Mouse (Mus musculus) intestine, embryonic 14.5 days (tissue): ENCODE measurements around the gene Casp7. TPM values are rescaled to one million over a fixed set of nuclear protein-coding genes. Genes with fewer than 3 reads are reported as not detected.

ENCODE experiments used
- polyA plus RNA-seq: library from polyadenylated mRNA; unstranded; fragments of >200 nt; fragmentation: Nextera tagmentation; extraction: Ambion mirVana; gene quantifications from 2 replicates; pipeline ENCODE4 v1.2.1, GENCODE M21; 2014

The Casp7 gene
- polyA plus RNA-seq, 1 experiment from 2014 or later: 27.1 TPM

Other genes starting within 250 kb of the Casp7 start
- 26.7 and 27.8 TPM in 2 replicates for gene Habp2, start 110.0 kb upstream of the Casp7 start, polyA plus RNA-seq
- gene Nrap, start 7.1 kb upstream of the Casp7 start, polyA plus RNA-seq: 0.26 and 0.27 TPM in 2 replicates
- gene Plekhs1, start 64.5 kb downstream of the Casp7 start, polyA plus RNA-seq: 0.31 TPM in 2 replicates
- 23.9 and 26.0 TPM in 2 replicates for gene Dclre1a, start 151.1 kb downstream of the Casp7 start, polyA plus RNA-seq
- gene Nhlrc2, start 151.1 kb downstream of the Casp7 start, polyA plus RNA-seq: 18.0 and 20.1 TPM in 2 replicates